Mouse (Mus musculus) ES-CJ7 (cell line): ENCODE results near the gene Hacd2.

ENCODE experiments used
- DNase-seq: peaks from one replicate; pipeline ENCODE4 v3.0.0; 2011; ENCODE audit warnings: low read depth, low spot score

Hacd2 gene

GRCm38 (mm10) chr16:35054432-35055193, 32.4 kb downstream of the Hacd2 start:
- no peak for DNase-seq

- no peak for DNase-seq
These were observed 32.9 kb downstream of the Hacd2 start for GRCm38 (mm10) chr16:35055194-35055506.

GRCm38 (mm10) chr16:35055861-35056260, 33.6 kb downstream of the Hacd2 start:
- DNase-seq: no peak

GRCm38 (mm10) chr16:35056306-35056705, 34.1 kb downstream of the Hacd2 start:
- no peak for DNase-seq

- DNase-seq: no peak
These were observed 34.6 kb downstream of the Hacd2 start for GRCm38 (mm10) chr16:35056786-35057185.

- no peak for DNase-seq
These were observed 38.8 kb downstream of the Hacd2 start for GRCm38 (mm10) chr16:35061017-35061416.

- no peak for DNase-seq
These were observed 43.5 kb downstream of the Hacd2 start for GRCm38 (mm10) chr16:35065724-35066123.

GRCm38 (mm10) chr16:35067095-35067494, 44.9 kb downstream of the Hacd2 start:
- no peak for DNase-seq

- no peak for DNase-seq
These were observed 45.4 kb downstream of the Hacd2 start for GRCm38 (mm10) chr16:35067631-35068030.

- DNase-seq: no peak
These were observed 46.7 kb downstream of the Hacd2 start for GRCm38 (mm10) chr16:35068886-35069285.

GRCm38 (mm10) chr16:35074436-35074835, 52.2 kb downstream of the Hacd2 start:
- no peak for DNase-seq

GRCm38 (mm10) chr16:35075643-35076042, 53.4 kb downstream of the Hacd2 start:
- no peak for DNase-seq

GRCm38 (mm10) chr16:35093500-35093899, 71.3 kb downstream of the Hacd2 start:
- DNase-seq: no peak

GRCm38 (mm10) chr16:35097870-35098530, 75.8 kb downstream of the Hacd2 start:
- no peak for DNase-seq

GRCm38 (mm10) chr16:35101751-35102420, 79.7 kb downstream of the Hacd2 start:
- no peak for DNase-seq

GRCm38 (mm10) chr16:35102866-35103620, 80.8 kb downstream of the Hacd2 start:
- no peak for DNase-seq

- no peak for DNase-seq
These were observed 85.8 kb downstream of the Hacd2 start for GRCm38 (mm10) chr16:35107985-35108384.

GRCm38 (mm10) chr16:35109156-35109555, 86.9 kb downstream of the Hacd2 start:
- DNase-seq: no peak

GRCm38 (mm10) chr16:35109656-35110291, 87.5 kb downstream of the Hacd2 start:
- no peak for DNase-seq

- DNase-seq: peak; percentile 72
These were observed 88.3 kb downstream of the Hacd2 start for GRCm38 (mm10) chr16:35110410-35111142.

- peak; percentile 40 for DNase-seq
These were observed 89.0 kb downstream of the Hacd2 start for GRCm38 (mm10) chr16:35111143-35111620.
